Mouse (Mus musculus) Patski (cell line): ENCODE results near the gene Nsmce4a. TPM values are rescaled to one million over a fixed set of nuclear protein-coding genes. Genes with fewer than 3 reads are reported as not detected.
A peak's percentile ranks its signal among the peaks of the same experiment; 100 is the strongest.

ENCODE experiments used
- ATAC-seq: fragments of 100-300 bp; one replicate; pipeline ENCODE4 v1.8.0; 2021
- CTCF ChIA-PET: fragments of 350-600 bp; sonication (Branson Sonifier 250); formaldehyde crosslinking; loops from one replicate; lab custom pipeline; 2022; ENCODE audit warnings: inconsistent platforms; lab: Charles Lee
- POLR2A ChIA-PET: fragments of 350-600 bp; sonication (Branson Sonifier 250); formaldehyde crosslinking; loops from one replicate; lab custom pipeline; 2022; ENCODE audit warnings: antibody characterized with exemption, inconsistent platforms; lab: Charles Lee
- DNase-seq: peaks from one replicate; pipeline ENCODE4 v3.0.0-alpha.2; 2011; ENCODE audit warnings: low read depth, low spot score
- H3K27me3 ChIP-seq: fragments of 371-371 bp; one replicate; pipeline ENCODE4 v1.5.1; 2021
- CTCF ChIP-seq: fragments of 100-300 bp; IDR thresholded peaks from one replicate; pipeline ENCODE4 v1.5.1; 2021
- in situ Hi-C: fragments of 300-500 bp; cut with MboI; formaldehyde crosslinking; loops from 3 replicates; pipeline ENCODE4 v1.11.1; 2018; ENCODE audit warnings: low pct_unique_long_range_greater_than_20kb, mixed read lengths
- polyA plus RNA-seq: library from polyadenylated mRNA; unstranded; gene quantifications from one replicate; pipeline ENCODE4 v1.2.3, GENCODE M21; 2021

Nsmce4a gene
- polyA plus RNA-seq, 1 experiment from 2014 or later, result 80.1 TPM

- ChIA-PET CTCF (interaction anchor here (0.9 to 1.5 kb wide), 2 partner anchors 9 to 17 kb away, joined by 3 to 5 read pairs; no protein-coding TSS in a partner anchor), POLR2A (no interaction called here)
- no peak for TF ChIP-seq CTCF
- no peaks in the 10 kb centered on the region for H3K27me3 ChIP-seq
- in situ Hi-C loops, result no loop called here
- DNase-seq, result no peak
- ATAC-seq, result no peak
These were observed 14.3 kb downstream of the Nsmce4a start for GRCm38 (mm10) chr7:130558592-130558991.

- ATAC-seq, result no peak
- no peak for DNase-seq
- no peaks in the 10 kb centered on the region for H3K27me3 ChIP-seq
- ChIA-PET CTCF (interaction anchor here (1.1 to 2.3 kb wide), 2 partner anchors 11 to 14 kb away, joined by 4 to 7 read pairs; no protein-coding TSS in a partner anchor), POLR2A (interaction anchor here (1.0 kb wide), 1 partner anchor 8 kb away, joined by 3 read pairs; no protein-coding TSS in a partner anchor)
- in situ Hi-C loops, result no loop called here
- TF ChIP-seq CTCF, result no peak
These were observed 17.3 kb downstream of the Nsmce4a start for GRCm38 (mm10) chr7:130555597-130555996.

- ATAC-seq, result no peak
These were observed 19.6 kb downstream of the Nsmce4a start for GRCm38 (mm10) chr7:130553321-130553720.

GRCm38 (mm10) chr7:130552780-130553179 is 20.1 kb downstream of the Nsmce4a start:
- ChIA-PET POLR2A (no interaction called here), CTCF (interaction anchor here (0.7 to 1.9 kb wide), 2 partner anchors 20 to 210 kb away, joined by 3 to 8 read pairs; no protein-coding TSS in a partner anchor)
- DNase-seq (no peak), ATAC-seq (no peak)
- H3K27me3 ChIP-seq, result no peaks in the 10 kb centered on the region
- TF ChIP-seq CTCF, result no peak
- in situ Hi-C loops, result no loop called here

More at GRCm38 (mm10) chr7:130553321-130553720, 19.6 kb downstream of the Nsmce4a start:
- TF ChIP-seq CTCF, result no peak
- CTCF ChIA-PET, result interaction anchor here (1.2 kb wide), 1 partner anchor 21 kb away, joined by 3 read pairs; no protein-coding TSS in a partner anchor
- POLR2A ChIA-PET, result no interaction called here
- H3K27me3 ChIP-seq, result no peaks in the 10 kb centered on the region
- in situ Hi-C loops, result no loop called here
- DNase-seq, result no peak

GRCm38 (mm10) chr7:130547635-130548175 is 25.2 kb downstream of the Nsmce4a start:
- CTCF ChIA-PET, result interaction anchor here (1.0 to 1.9 kb wide), 4 partner anchors 14 to 27 kb away, joined by 3 to 8 read pairs (median 4); no protein-coding TSS in a partner anchor
- DNase-seq (no peak), ATAC-seq (no peak)
- in situ Hi-C loops, result no loop called here
- no peaks in the 10 kb centered on the region for H3K27me3 ChIP-seq
- TF ChIP-seq CTCF, result no peak
- POLR2A ChIA-PET, result interaction anchor here (0.7 kb wide), 1 partner anchor 7 kb away, joined by 3 read pairs; no protein-coding TSS in a partner anchor

GRCm38 (mm10) chr7:130546791-130547484 is 26.0 kb downstream of the Nsmce4a start:
- ATAC-seq (peak; percentile 96), DNase-seq (peak; percentile 46)
- ChIA-PET POLR2A (interaction anchor here (0.7 kb wide), 1 partner anchor 8 kb away, joined by 3 read pairs; no protein-coding TSS in a partner anchor), CTCF (interaction anchor here (0.6 to 1.9 kb wide), 7 partner anchors 10 to 56 kb away, joined by 3 to 8 read pairs (median 4); no protein-coding TSS in a partner anchor)
- in situ Hi-C loops, result no loop called here
- H3K27me3 ChIP-seq, result no peaks in the 10 kb centered on the region
- peak; percentile 100 for TF ChIP-seq CTCF

- DNase-seq, result no peak
- ChIA-PET POLR2A (no interaction called here), CTCF (interaction anchor here (0.9 to 1.9 kb wide), 5 partner anchors 11 to 57 kb away, joined by 3 to 8 read pairs (median 4); no protein-coding TSS in a partner anchor)
- no peaks in the 10 kb centered on the region for H3K27me3 ChIP-seq
- in situ Hi-C loops, result no loop called here
- no peak for TF ChIP-seq CTCF
- no peak for ATAC-seq
These were observed 26.5 kb downstream of the Nsmce4a start for GRCm38 (mm10) chr7:130546421-130546790.

GRCm38 (mm10) chr7:130545893-130546292 is 27.0 kb downstream of the Nsmce4a start:
- no peak for TF ChIP-seq CTCF
- ChIA-PET POLR2A (interaction anchor here (0.6 kb wide), 1 partner anchor 180 kb away, joined by 3 read pairs; no protein-coding TSS in a partner anchor), CTCF (interaction anchor here (0.9 to 1.9 kb wide), 5 partner anchors 10 to 57 kb away, joined by 3 to 8 read pairs (median 4); no protein-coding TSS in a partner anchor)
- ATAC-seq, result no peak
- no peak for DNase-seq
- no peaks in the 10 kb centered on the region for H3K27me3 ChIP-seq
- in situ Hi-C loops, result no loop called here

- CTCF ChIA-PET, result interaction anchor here (1.1 to 2.0 kb wide), 3 partner anchors 11 to 58 kb away, joined by 4 to 6 read pairs (median 4); no protein-coding TSS in a partner anchor
- in situ Hi-C loops, result no loop called here
- ATAC-seq, result no peak
- H3K27me3 ChIP-seq, result no peaks in the 10 kb centered on the region
- POLR2A ChIA-PET, result interaction anchor here (0.6 kb wide), 1 partner anchor 180 kb away, joined by 3 read pairs; no protein-coding TSS in a partner anchor
- TF ChIP-seq CTCF, result no peak
- DNase-seq, result no peak
These were observed 27.5 kb downstream of the Nsmce4a start for GRCm38 (mm10) chr7:130545401-130545800.

- TF ChIP-seq CTCF, result no peak
- in situ Hi-C loops, result no loop called here
- ChIA-PET POLR2A (interaction anchor here (1.0 kb wide), 1 partner anchor 9 kb away, joined by 4 read pairs; no protein-coding TSS in a partner anchor), CTCF (interaction anchor here (1.3 to 1.7 kb wide), 2 partner anchors 10 to 387 kb away, joined by 3 to 9 read pairs; no protein-coding TSS in a partner anchor)
- ATAC-seq (no peak), DNase-seq (no peak)
- no peaks in the 10 kb centered on the region for H3K27me3 ChIP-seq
These were observed 29.7 kb downstream of the Nsmce4a start for GRCm38 (mm10) chr7:130543181-130543580.
